Mouse (Mus musculus) testis, postnatal 14 days (tissue): ENCODE results near the gene Prkcb.

Experiments used
- DNase-seq: peaks from one replicate; pipeline ENCODE4 v3.0.0; 2021; ENCODE audit warnings: low spot score

Gene Prkcb

GRCm38 (mm10) chr7:122320843-122321544 is 32.4 kb downstream of the Prkcb start:
- DNase-seq, result no peak

GRCm38 (mm10) chr7:122322038-122322690 is 33.6 kb downstream of the Prkcb start:
- DNase-seq, result no peak

GRCm38 (mm10) chr7:122327942-122328341 is 39.4 kb downstream of the Prkcb start:
- DNase-seq, result no peak

- no peak for DNase-seq
Measured at GRCm38 (mm10) chr7:122328466-122328865, 39.9 kb downstream of the Prkcb start.

GRCm38 (mm10) chr7:122329588-122329987 is 41.0 kb downstream of the Prkcb start:
- DNase-seq, result no peak

GRCm38 (mm10) chr7:122333686-122334085 is 45.1 kb downstream of the Prkcb start:
- no peak for DNase-seq

- DNase-seq, result no peak
Measured at GRCm38 (mm10) chr7:122337302-122337701, 48.8 kb downstream of the Prkcb start.

GRCm38 (mm10) chr7:122338055-122338454 is 49.5 kb downstream of the Prkcb start:
- DNase-seq, result no peak

GRCm38 (mm10) chr7:122339476-122339875 is 50.9 kb downstream of the Prkcb start:
- no peak for DNase-seq

GRCm38 (mm10) chr7:122341813-122342212 is 53.3 kb downstream of the Prkcb start:
- no peak for DNase-seq

- DNase-seq, result no peak
Measured at GRCm38 (mm10) chr7:122344656-122345055, 56.1 kb downstream of the Prkcb start.

GRCm38 (mm10) chr7:122346251-122347242 is 58.0 kb downstream of the Prkcb start:
- DNase-seq, result peak; percentile 30

- no peak for DNase-seq
Measured at GRCm38 (mm10) chr7:122347433-122347832, 58.9 kb downstream of the Prkcb start.

- no peak for DNase-seq
Measured at GRCm38 (mm10) chr7:122349961-122350360, 61.4 kb downstream of the Prkcb start.

- no peak for DNase-seq
Measured at GRCm38 (mm10) chr7:122350741-122351140, 62.2 kb downstream of the Prkcb start.

- no peak for DNase-seq
Measured at GRCm38 (mm10) chr7:122351816-122352215, 63.3 kb downstream of the Prkcb start.

GRCm38 (mm10) chr7:122352566-122353277 is 64.2 kb downstream of the Prkcb start:
- DNase-seq, result no peak

GRCm38 (mm10) chr7:122353329-122353728 is 64.8 kb downstream of the Prkcb start:
- DNase-seq, result no peak

- no peak for DNase-seq
Measured at GRCm38 (mm10) chr7:122356941-122357340, 68.4 kb downstream of the Prkcb start.

GRCm38 (mm10) chr7:122357847-122358246 is 69.3 kb downstream of the Prkcb start:
- no peak for DNase-seq

GRCm38 (mm10) chr7:122366635-122367034 is 78.1 kb downstream of the Prkcb start:
- DNase-seq, result no peak
